Mouse (Mus musculus) heart, adult 2 months (tissue): Measurements from ENCODE around the gene Dscam. TPM values are rescaled to one million over a fixed set of nuclear protein-coding genes. Genes with fewer than 3 reads are reported as not detected.

Source experiments
- DNase-seq, 2 experiments: peaks; one replicate each; pipeline ENCODE4 v3.0.0; 2021
- H3K27ac ChIP-seq: fragments of 200-600 bp; 2 replicates; pipeline ENCODE4 v1.8.1; 2022
- H3K27me3 ChIP-seq: fragments of 200-500 bp; 2 replicates; pipeline ENCODE4 v1.6.1; 2012; ENCODE audit warnings: mild to moderate bottlenecking, low read length, inconsistent platforms, mixed read lengths; ENCODE audit not compliant: control insufficient read depth, insufficient read depth
- H3K36me3 ChIP-seq: fragments of 200-500 bp; 2 replicates; pipeline ENCODE4 v1.6.1; 2012; ENCODE audit warnings: low read length, inconsistent platforms; ENCODE audit not compliant: control insufficient read depth, insufficient read depth
- H3K4me1 ChIP-seq: fragments of 200-500 bp; 2 replicates; pipeline ENCODE4 v1.6.1; 2011; ENCODE audit warnings: low read length; ENCODE audit not compliant: control insufficient read depth, insufficient read depth
- H3K4me3 ChIP-seq: fragments of 200-600 bp; 2 replicates; pipeline ENCODE4 v1.8.1; 2022
- H3K79me2 ChIP-seq: fragments of 200-500 bp; replicated peaks from 2 replicates; pipeline ENCODE4 v1.6.1; 2012; ENCODE audit warnings: mild to moderate bottlenecking, inconsistent platforms, low read length, moderate library complexity, mixed read lengths; ENCODE audit not compliant: control insufficient read depth, insufficient read depth
- H3K9ac ChIP-seq: fragments of 200-500 bp; 2 replicates; pipeline ENCODE4 v1.6.1; 2012; ENCODE audit warnings: low read depth, mild to moderate bottlenecking, control low read depth, inconsistent platforms, low read length, mixed read lengths
- CTCF ChIP-seq: fragments of 200-600 bp; IDR thresholded peaks from 2 replicates; pipeline ENCODE4 v1.8.1; 2022; ENCODE audit warnings: antibody characterized with exemption, mild to moderate bottlenecking, moderate library complexity
- EP300 ChIP-seq: fragments of 200-500 bp; IDR thresholded peaks from 2 replicates; pipeline ENCODE4 v1.6.1; 2011; ENCODE audit warnings: low read depth, low read length, control low read depth; ENCODE audit not compliant: insufficient read depth
- POLR2A ChIP-seq: fragments of 200-500 bp; IDR thresholded peaks from 2 replicates; pipeline ENCODE4 v1.6.1; 2011; ENCODE audit warnings: mild to moderate bottlenecking, low read depth, low read length, control low read depth; ENCODE audit not compliant: insufficient read depth
- WGBS: fragments of 180-500 bp; shearing (Covaris S2); methylation state at CpG from one replicate; pipeline ENCODE4 v1.1.7; 2018; 5-methylcytosine and 5-hydroxymethylcytosine counted together
- intact Hi-C: fragments of 180-260 bp; cut with DNase I; formaldehyde crosslinking; loops from one replicate; pipeline ENCODE4 v1.15.1; 2025
- polyA plus RNA-seq: library from polyadenylated mRNA; depleted of rRNA; stranded (reverse); fragments of >200 nt; gene quantifications from 2 replicates; pipeline ENCODE4 v1.2.3, GENCODE M21; 2012
- total RNA-seq, 2 experiments: library from RNA; stranded (reverse); gene quantifications; 2 replicates each; pipeline ENCODE4 v1.2.3; 2021

Dscam gene
- total and polyA plus RNA-seq, 3 experiments, result 0.06 TPM; not detected in 2

GRCm38 (mm10) chr16:97075920-97076572 lies 94.5 kb downstream of the Dscam start:
- no peaks in the 10 kb centered on the region for H3K4me1 ChIP-seq
- H3K79me2 ChIP-seq, result no peaks in the 10 kb centered on the region
- no peak for DNase-seq
- H3K27me3 ChIP-seq, result no peaks in the 10 kb centered on the region
- no peak for TF ChIP-seq POLR2A
- TF ChIP-seq EP300, result no peak
- TF ChIP-seq CTCF, result no peak
- H3K36me3 ChIP-seq, result no peaks in the 10 kb centered on the region
- H3K27ac ChIP-seq, result no peak overlapping the region
- intact Hi-C loops, result no loop called here
- no peak overlapping the region for H3K9ac ChIP-seq
- 58% methylated on average over 4 of the region's 4 CpGs for WGBS
- H3K4me3 ChIP-seq, result no peak overlapping the region

DNA sequence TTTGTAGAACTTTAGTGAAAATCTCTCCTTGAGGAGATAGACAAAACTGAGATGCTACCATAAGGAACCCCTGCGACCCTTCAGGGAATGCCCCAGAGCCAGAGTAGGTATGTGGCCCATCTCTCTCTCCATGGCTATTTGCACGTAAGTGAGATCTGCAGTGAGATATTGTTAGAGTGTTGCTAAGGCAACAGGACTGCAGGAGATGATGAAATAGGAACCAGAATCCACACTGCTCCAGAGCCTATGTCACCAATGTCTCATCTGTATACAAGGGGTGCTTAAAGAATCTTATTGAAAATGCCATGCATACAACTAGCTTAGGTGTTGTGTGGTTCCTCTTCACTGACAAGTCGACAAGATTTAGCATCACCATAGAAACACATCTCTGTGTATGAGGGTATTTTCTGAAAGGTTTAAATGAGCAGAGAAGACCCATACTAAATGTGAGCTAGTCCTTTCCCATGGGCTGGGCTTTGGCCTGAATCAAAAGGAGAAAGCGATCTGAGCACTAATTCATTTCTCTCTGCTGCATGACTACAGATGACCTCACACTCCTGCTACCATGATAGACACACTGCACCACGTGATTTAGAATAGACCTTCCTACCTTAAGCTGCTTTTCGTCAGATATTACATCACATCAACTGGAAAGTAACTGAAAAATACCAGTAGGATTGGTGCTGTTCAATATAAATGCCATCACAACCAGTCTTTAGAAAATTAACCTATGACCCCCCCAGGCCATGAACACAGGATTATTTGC lies 95.2 kb downstream of the Dscam start:
- intact Hi-C loops, result no loop called here
- 66% methylated on average over 6 of the region's 6 CpGs for WGBS
- no peak overlapping the region for H3K9ac ChIP-seq
- H3K4me1 ChIP-seq, result no peaks in the 10 kb centered on the region
- H3K27me3 ChIP-seq, result no peaks in the 10 kb centered on the region
- TF ChIP-seq CTCF (no peak), EP300 (no peak), POLR2A (no peak)
- no peaks in the 10 kb centered on the region for H3K36me3 ChIP-seq
- H3K27ac ChIP-seq, result no peak overlapping the region
- no peak overlapping the region for H3K4me3 ChIP-seq
- no peaks in the 10 kb centered on the region for H3K79me2 ChIP-seq
- DNase-seq, result no peak

DNA sequence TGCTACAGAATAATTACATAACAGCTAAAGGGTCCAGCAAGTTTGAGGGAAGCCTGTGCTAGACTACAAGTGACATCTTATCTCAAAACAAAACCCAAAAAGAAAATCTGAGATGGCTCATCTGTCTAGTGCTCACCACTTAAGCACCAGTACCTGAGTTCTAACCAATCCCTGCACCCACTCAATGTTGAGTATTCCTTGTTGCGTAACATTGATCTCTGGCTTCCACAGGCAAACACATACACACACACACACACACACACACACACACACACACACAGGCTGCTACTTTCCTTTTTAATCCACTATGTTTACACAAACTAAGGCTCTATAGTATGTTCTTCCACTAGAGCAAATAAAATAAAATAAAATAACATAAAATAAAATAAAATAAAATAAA lies 96.7 kb downstream of the Dscam start:
- H3K9ac ChIP-seq, result no peak overlapping the region
- intact Hi-C loops, result no loop called here
- no peak overlapping the region for H3K27ac ChIP-seq
- WGBS, result 96% methylated on average over 1 of the region's 1 CpGs
- H3K4me1 ChIP-seq, result no peaks in the 10 kb centered on the region
- TF ChIP-seq CTCF, result no peak
- H3K4me3 ChIP-seq, result no peak overlapping the region
- no peaks in the 10 kb centered on the region for H3K36me3 ChIP-seq
- H3K79me2 ChIP-seq, result no peaks in the 10 kb centered on the region
- DNase-seq, result no peak
- no peaks in the 10 kb centered on the region for H3K27me3 ChIP-seq

GRCm38 (mm10) chr16:97072624-97073023 lies 97.9 kb downstream of the Dscam start:
- WGBS, result 93% methylated on average over 2 of the region's 2 CpGs
- Histone ChIP-seq H3K79me2 (no peaks in the 10 kb centered on the region), H3K27me3 (no peaks in the 10 kb centered on the region), H3K9ac (no peak overlapping the region), H3K4me3 (no peak overlapping the region), H3K27ac (no peak overlapping the region), H3K36me3 (no peaks in the 10 kb centered on the region), H3K4me1 (no peaks in the 10 kb centered on the region)
- TF ChIP-seq EP300, result no peak
- TF ChIP-seq CTCF, result no peak
- TF ChIP-seq POLR2A, result no peak
- DNase-seq, result no peak
- intact Hi-C loops, result no loop called here

DNA sequence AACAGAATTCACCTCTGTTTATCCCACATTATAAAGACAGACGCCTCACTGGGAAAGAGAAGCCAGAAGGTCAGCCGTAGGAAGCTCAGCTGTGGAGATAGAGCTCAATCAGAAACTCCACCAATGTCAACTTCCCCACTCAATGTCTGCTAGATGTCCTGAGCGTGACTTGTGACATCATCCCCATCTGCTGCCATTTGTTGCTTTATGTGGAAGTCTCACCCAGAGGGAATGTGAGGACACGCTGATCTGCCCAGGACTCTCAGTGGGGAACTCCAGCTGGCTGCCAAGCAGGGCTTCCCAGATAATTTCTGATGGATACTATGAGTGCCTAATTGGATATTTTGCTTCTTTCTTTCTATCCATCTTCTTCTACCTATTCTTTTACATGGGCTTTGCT lies 103.7 kb downstream of the Dscam start:
- TF ChIP-seq CTCF, result no peak
- 0 out of 2 replicates have a peak, but pooled peaks have one; percentile 44 for TF ChIP-seq EP300
- Histone ChIP-seq H3K9ac (no peak overlapping the region), H3K4me1 (peaks cover 3% of the 10 kb centered on the region), H3K36me3 (no peaks in the 10 kb centered on the region), H3K27ac (no peak overlapping the region), H3K4me3 (no peak overlapping the region), H3K27me3 (no peaks in the 10 kb centered on the region), H3K79me2 (no peaks in the 10 kb centered on the region)
- intact Hi-C loops, result no loop called here
- 16% methylated on average over 4 of the region's 4 CpGs for WGBS
- DNase-seq, result peak; percentile 19 to 46

DNA sequence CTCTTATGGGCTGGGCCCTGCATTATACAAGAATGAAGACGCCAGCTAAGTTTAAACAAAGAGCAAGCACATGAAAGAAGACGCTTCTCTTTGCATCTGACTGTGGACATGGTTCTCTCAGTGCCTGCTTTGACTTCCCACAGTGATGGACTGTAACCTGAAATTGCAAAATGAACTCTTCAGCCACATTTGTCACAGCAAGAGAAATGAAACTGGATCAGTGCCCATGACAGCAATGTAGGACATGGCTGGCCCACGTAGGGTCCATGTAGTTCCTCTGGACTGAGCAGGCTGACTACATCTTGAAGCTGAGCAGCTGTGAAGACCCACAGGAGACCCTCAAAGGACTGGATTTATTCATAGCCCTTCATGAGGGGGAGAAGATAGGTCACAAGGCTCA lies 108.3 kb downstream of the Dscam start:
- Histone ChIP-seq H3K9ac (no peak overlapping the region), H3K27me3 (no peaks in the 10 kb centered on the region), H3K4me1 (peaks cover 3% of the 10 kb centered on the region), H3K79me2 (no peaks in the 10 kb centered on the region), H3K36me3 (no peaks in the 10 kb centered on the region), H3K4me3 (no peak overlapping the region), H3K27ac (no peak overlapping the region)
- intact Hi-C loops, result no loop called here
- no peak for DNase-seq
- WGBS, result 75% methylated on average over 3 of the region's 3 CpGs
- TF ChIP-seq CTCF (no peak), POLR2A (no peak)
